Mouse (Mus musculus) hindbrain, embryonic 15.5 days (tissue): ENCODE data around the gene Srp72. TPM values are rescaled to one million over a fixed set of nuclear protein-coding genes. Genes with fewer than 3 reads are reported as not detected.
A peak's percentile ranks its signal among the peaks of the same experiment; 100 is the strongest.

Experiments
- ATAC-seq: fragments of 200-750 bp; cut with Nextera tagmentation; 2 replicates; pipeline ENCODE4 v1.8.0; 2017; ENCODE audit warnings: low read depth, moderate number of reproducible peaks, moderate TSS enrichment; ENCODE audit not compliant: low FRiP score
- H3K27ac ChIP-seq: fragments of 300-500 bp; sonication (generic); replicated peaks from 2 replicates; pipeline ENCODE4 v1.5.1; 2015; ENCODE audit warnings: mild to moderate bottlenecking, inconsistent platforms
- H3K27me3 ChIP-seq: fragments of 300-500 bp; sonication (generic); 2 replicates; pipeline ENCODE4 v1.6.1; 2015; ENCODE audit warnings: control low read depth, inconsistent platforms
- H3K36me3 ChIP-seq: fragments of 300-500 bp; sonication (generic); 2 replicates; pipeline ENCODE4 v1.6.1; 2015; ENCODE audit warnings: control low read depth, inconsistent platforms
- H3K4me1 ChIP-seq: fragments of 300-500 bp; sonication (generic); replicated peaks from 2 replicates; pipeline ENCODE4 v1.6.1; 2015; ENCODE audit warnings: control low read depth, inconsistent platforms
- H3K4me2 ChIP-seq: fragments of 300-500 bp; sonication (generic); 2 replicates; pipeline ENCODE4 v1.6.1; 2015; ENCODE audit warnings: moderate library complexity, mild to moderate bottlenecking, inconsistent platforms
- H3K4me3 ChIP-seq: fragments of 300-500 bp; sonication (generic); 2 replicates; pipeline ENCODE4 v1.5.1; 2015; ENCODE audit warnings: mild to moderate bottlenecking, inconsistent platforms
- H3K9ac ChIP-seq: fragments of 300-500 bp; sonication (generic); 2 replicates; pipeline ENCODE4 v1.6.1; 2015; ENCODE audit warnings: inconsistent platforms
- H3K9me3 ChIP-seq: fragments of 300-500 bp; sonication (generic); 2 replicates; pipeline ENCODE4 v1.6.1; 2016; ENCODE audit warnings: control low read depth, inconsistent platforms
- WGBS: fragments of 180-500 bp; shearing (Covaris S2); methylation state at CpG from one replicate; pipeline ENCODE4 v1.1.7; 2015; 5-methylcytosine and 5-hydroxymethylcytosine counted together
- polyA plus RNA-seq: library from polyadenylated mRNA; unstranded; fragments of >200 nt; fragmentation: Nextera tagmentation; extraction: Ambion mirVana; gene quantifications from 2 replicates; pipeline ENCODE4 v1.2.1, GENCODE M21; 2015

The Srp72 gene
- polyA plus RNA-seq, 1 experiment from 2014 or later, result 85.7 TPM

DNA sequence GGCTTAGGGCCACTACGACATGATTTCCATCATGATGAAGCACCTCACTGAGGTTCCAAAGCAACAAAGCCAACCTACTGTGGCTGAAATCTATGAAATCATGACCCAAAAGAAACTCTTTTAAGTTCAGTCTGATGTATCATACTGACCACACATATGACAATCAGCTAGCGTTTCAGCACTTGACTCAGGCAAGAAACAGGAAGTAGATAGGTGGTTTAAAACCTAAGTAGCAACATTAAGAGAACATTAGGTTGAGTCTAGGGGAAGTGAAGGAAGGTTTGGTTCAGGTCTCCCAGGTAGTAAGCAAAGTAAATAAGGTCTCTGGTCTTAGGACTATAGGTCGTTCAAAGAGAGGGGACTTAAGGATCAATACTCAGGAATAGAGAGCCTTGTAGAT is 995 bp upstream of the Srp72 start:
- Histone ChIP-seq H3K4me3 (peak overlapping the region; percentile 91), H3K9ac (peak overlapping the region; percentile 86; the same call in 1 of the 2 replicates), H3K9me3 (no peaks in the 10 kb centered on the region), H3K4me1 (peaks cover 22% of the 10 kb centered on the region), H3K36me3 (peaks cover 15% of the 10 kb centered on the region), H3K27ac (no peak overlapping the region), H3K4me2 (peak overlapping the region; percentile 78), H3K27me3 (no peaks in the 10 kb centered on the region)
- 73% methylated on average over 3 of the region's 3 CpGs for WGBS
- no peak for ATAC-seq

DNA sequence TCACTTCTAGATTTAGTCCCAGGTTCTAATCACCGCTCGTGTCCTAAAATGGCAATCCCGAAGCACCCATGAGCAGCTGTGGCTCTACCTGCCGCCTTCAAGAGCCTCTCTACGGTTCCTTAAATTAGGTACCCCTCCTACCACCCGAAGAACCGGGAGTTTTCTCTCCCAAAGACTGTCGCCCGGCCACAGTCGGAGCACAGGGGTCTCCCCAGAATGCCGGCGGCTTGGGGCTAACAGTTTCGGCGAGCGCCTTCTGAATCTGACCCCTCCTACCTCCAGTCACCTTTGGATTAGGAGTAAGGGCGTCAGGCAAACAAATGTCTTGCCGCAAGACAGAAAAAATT is 303 bp upstream of the Srp72 start:
- ATAC-seq, result no peak; the same call in 1 of the 2 replicates
- Histone ChIP-seq H3K36me3 (peaks cover 19% of the 10 kb centered on the region), H3K27ac (peak overlapping the region; percentile 90; the same call in 1 of the 2 replicates), H3K9ac (peak overlapping the region; percentile 86), H3K4me3 (peak overlapping the region; percentile 91), H3K4me2 (peak overlapping the region; percentile 78), H3K27me3 (no peaks in the 10 kb centered on the region), H3K9me3 (no peaks in the 10 kb centered on the region), H3K4me1 (peaks cover 22% of the 10 kb centered on the region)
- 4% methylated on average over 17 of the region's 17 CpGs for WGBS

DNA sequence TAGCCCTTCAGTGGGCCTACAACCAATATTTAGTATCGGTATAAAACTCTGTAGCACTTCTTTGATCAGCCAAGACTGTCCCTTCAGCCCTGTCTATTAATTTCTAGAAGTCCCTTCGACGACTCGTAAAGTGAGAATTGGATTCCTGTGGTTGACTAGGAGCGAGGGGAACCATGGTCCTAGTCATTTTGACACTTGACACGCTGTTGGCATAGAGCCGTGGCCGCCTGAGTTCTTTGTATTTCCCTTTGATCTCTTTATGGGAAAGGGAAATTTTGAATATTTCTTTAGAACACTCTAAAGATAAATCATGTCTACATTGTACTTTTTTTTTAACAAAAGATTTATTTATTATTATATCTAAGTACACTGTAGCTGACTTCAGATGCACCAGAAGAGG is 1.3 kb downstream of the Srp72 start:
- Histone ChIP-seq H3K4me3 (peak overlapping the region; percentile 91), H3K9ac (peak overlapping the region; percentile 86)
- 90% methylated on average over 8 of the region's 8 CpGs for WGBS

DNA sequence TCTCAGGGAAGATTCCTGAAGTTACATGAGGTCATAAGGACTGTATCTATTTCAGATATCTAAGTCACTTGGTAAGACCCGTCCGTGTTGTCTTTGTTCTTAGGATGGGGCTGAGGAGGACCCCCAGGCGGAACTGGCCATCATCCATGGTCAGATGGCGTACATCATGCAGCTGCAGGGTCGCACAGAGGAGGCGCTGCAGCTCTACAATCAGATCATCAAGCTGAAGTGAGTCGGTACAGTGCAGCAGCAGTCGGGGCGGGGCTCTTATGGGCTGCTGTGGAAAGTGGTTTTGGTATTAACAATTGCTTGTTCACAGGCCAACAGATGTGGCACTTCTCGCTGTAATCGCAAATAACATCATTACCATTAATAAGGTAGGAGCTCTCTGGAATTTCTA is 9.5 kb downstream of the Srp72 start:
- peaks cover 73% of the 10 kb centered on the region for H3K36me3 ChIP-seq
- ATAC-seq, result no peak
- no peak overlapping the region for H3K27ac ChIP-seq
- H3K9ac ChIP-seq, result no peak overlapping the region
- 92% methylated on average over 11 of the region's 11 CpGs for WGBS
- no peaks in the 10 kb centered on the region for H3K27me3 ChIP-seq
- no peak overlapping the region for H3K4me2 ChIP-seq
- no peaks in the 10 kb centered on the region for H3K4me1 ChIP-seq
- no peaks in the 10 kb centered on the region for H3K9me3 ChIP-seq
- H3K4me3 ChIP-seq, result no peak overlapping the region

More for the DNA sequence above, 1.3 kb downstream of the Srp72 start:
- Histone ChIP-seq H3K4me2 (peak overlapping the region; percentile 78), H3K27ac (no peak overlapping the region), H3K4me1 (peaks cover 22% of the 10 kb centered on the region), H3K36me3 (peaks cover 24% of the 10 kb centered on the region), H3K9me3 (no peaks in the 10 kb centered on the region), H3K27me3 (no peaks in the 10 kb centered on the region)
- no peak for ATAC-seq

DNA sequence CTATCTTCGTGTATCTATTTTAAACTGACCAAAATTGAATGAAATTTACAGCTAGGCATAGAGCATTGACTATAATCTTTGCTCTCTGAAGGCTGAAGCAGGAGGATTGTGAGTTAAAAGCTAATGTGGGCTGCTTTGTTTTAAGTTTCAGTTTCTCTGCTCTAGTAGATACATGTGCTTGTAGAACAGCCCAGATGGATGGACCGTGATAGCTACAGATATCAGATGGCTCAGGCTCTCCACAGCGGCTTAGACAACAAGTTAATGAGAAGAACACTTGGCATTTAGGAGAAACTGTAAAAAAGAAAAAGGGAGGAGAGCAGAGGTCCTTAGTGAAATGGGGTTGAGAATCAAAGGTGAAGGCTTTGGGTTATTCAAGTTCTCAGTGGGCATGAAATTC is 16.3 kb downstream of the Srp72 start:
- Histone ChIP-seq H3K9ac (no peak overlapping the region), H3K4me2 (no peak overlapping the region), H3K27me3 (no peaks in the 10 kb centered on the region), H3K27ac (no peak overlapping the region), H3K36me3 (peaks cover 77% of the 10 kb centered on the region), H3K4me3 (no peak overlapping the region), H3K9me3 (no peaks in the 10 kb centered on the region), H3K4me1 (no peaks in the 10 kb centered on the region)
- 96% methylated on average over 3 of the region's 3 CpGs for WGBS
- ATAC-seq, result no peak

DNA sequence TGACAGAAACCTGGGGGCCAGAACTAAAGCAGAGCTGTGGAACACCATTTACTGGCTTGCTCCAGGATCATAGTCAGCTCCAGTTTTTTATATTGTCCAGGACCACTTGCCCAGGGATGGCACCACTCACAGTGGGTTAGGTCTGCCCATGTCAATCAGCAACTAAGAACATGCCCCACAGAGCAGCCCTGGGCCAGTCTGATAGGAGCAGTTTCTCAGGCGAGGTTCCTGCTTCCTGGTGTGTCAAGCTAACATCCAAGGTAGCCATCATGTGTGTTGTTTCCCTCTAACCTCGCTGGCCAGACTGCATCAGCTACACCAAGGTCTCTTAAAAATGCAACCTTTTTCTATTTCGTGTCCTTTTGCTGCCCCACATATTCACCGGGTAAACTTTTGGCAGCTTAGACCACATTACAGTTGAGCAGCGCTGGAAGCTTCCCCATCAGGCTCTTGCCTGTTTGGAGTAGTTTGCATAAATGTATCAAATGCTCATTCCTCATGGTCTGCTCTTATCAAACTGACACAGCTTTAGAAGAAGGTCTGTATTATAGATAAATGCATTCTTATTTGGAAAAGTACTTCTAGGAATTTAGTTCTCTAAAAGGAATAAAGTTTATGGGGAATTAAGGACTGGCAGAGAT is 18.8 kb downstream of the Srp72 start:
- H3K9ac ChIP-seq, result no peak overlapping the region
- no peaks in the 10 kb centered on the region for H3K4me1 ChIP-seq
- ATAC-seq, result no peak
- H3K9me3 ChIP-seq, result no peaks in the 10 kb centered on the region
- H3K4me3 ChIP-seq, result no peak overlapping the region
- no peaks in the 10 kb centered on the region for H3K27me3 ChIP-seq
- peaks cover 84% of the 10 kb centered on the region for H3K36me3 ChIP-seq
- 93% methylated on average over 5 of the region's 5 CpGs for WGBS
- no peak overlapping the region for H3K27ac ChIP-seq
- no peak overlapping the region for H3K4me2 ChIP-seq

DNA sequence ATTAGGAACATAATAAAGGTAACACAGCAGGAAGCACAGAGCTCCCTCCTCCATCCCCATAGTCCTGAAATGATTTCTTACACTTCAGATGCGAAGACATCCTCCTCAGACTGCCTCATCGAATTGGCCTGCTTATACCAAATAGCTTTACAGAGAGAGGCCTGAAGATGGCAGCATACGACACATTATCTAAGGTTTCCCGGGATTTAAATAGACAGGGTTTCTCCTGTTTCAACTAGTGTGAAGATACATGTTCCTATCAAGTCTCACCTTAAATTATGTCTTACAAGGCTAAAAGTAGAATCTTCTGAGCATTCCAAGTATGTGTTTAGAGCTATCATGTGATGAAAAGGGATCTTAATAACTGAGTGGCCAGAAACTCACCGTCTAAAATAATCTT is 23.9 kb downstream of the Srp72 start:
- H3K9me3 ChIP-seq, result no peaks in the 10 kb centered on the region
- no peaks in the 10 kb centered on the region for H3K27me3 ChIP-seq
- no peak overlapping the region for H3K9ac ChIP-seq
- peaks cover 63% of the 10 kb centered on the region for H3K36me3 ChIP-seq
- ATAC-seq, result 0 out of 2 replicates have a peak, but pooled peaks have one; percentile 59
- no peaks in the 10 kb centered on the region for H3K4me1 ChIP-seq
- no peak overlapping the region for H3K27ac ChIP-seq
- no peak overlapping the region for H3K4me3 ChIP-seq
- WGBS, result 54% methylated on average over 5 of the region's 5 CpGs
- H3K4me2 ChIP-seq, result no peak overlapping the region

DNA sequence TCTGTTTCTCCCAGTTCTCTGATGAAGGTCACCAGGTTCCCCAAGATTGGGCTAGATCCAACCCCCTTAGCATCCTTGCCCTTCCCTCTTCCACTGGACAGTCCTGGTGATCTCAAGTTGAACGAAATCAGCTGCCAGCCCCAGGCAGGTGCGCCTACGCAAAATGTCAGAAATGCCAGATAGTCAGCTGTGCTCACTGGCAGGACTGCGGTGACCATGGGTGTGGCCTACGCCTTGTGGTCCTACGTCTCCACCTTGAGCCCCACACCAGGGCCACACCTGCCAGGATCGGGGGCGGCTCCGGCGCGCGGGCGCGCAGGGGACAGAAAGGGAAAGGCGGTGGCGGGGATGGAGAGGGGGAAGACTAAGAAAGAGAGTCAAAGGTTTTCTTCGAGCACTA is 26.7 kb downstream of the Srp72 start:
- no peak for ATAC-seq
- Histone ChIP-seq H3K4me1 (no peaks in the 10 kb centered on the region), H3K36me3 (peaks cover 38% of the 10 kb centered on the region), H3K4me2 (no peak overlapping the region), H3K9me3 (no peaks in the 10 kb centered on the region), H3K9ac (no peak overlapping the region), H3K27me3 (no peaks in the 10 kb centered on the region), H3K27ac (no peak overlapping the region), H3K4me3 (no peak overlapping the region)
- 94% methylated on average over 17 of the region's 17 CpGs for WGBS

DNA sequence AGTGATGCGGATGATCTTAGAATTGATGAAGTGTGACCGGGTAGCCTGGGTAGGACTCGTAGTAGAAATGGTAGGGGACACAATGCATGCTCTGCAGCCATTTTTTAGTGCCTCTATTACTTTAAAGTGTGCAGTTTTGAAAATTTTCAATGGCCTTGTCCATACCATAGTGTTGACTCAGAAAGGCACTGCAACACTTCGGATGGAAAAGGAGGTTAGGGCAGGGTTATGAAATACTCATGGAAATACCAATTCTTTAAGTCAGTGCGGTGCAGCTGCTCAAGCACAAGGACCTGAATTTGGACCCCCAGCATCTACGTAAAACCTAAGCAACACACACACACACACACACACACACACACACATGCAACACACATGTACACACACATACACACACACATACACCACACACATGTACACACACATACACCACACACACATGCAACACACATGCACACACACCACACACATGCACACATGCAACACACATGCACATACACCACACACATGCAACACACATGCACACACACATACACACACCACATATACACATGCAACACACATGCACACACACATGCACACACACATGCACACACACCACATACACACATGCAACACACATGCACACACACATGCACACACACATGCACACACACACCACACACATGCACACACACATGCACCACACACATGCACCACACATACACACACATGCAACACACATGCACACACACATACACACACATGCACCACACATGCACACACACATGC is 29.8 kb downstream of the Srp72 start, which contains the start of gene Arl9:
Gene Arl9, plus strand, starts transcription at position 5 of the 771 bp plus-strand sequence.
- no peak within 1 kb of the TSS for H3K4me2 ChIP-seq
- H3K36me3 ChIP-seq, result peaks cover 12% of the 10 kb centered on the region
- no peak for ATAC-seq
- no peak within 1 kb of the TSS for H3K27ac ChIP-seq
- H3K27me3 ChIP-seq, result no peaks in the 10 kb centered on the region
- H3K9ac ChIP-seq, result no peak within 1 kb of the TSS
- WGBS, result 94% methylated on average over 6 of the region's 6 CpGs
- no peaks in the 10 kb centered on the region for H3K4me1 ChIP-seq
- no peak within 1 kb of the TSS for H3K4me3 ChIP-seq
- H3K9me3 ChIP-seq, result no peaks in the 10 kb centered on the region

DNA sequence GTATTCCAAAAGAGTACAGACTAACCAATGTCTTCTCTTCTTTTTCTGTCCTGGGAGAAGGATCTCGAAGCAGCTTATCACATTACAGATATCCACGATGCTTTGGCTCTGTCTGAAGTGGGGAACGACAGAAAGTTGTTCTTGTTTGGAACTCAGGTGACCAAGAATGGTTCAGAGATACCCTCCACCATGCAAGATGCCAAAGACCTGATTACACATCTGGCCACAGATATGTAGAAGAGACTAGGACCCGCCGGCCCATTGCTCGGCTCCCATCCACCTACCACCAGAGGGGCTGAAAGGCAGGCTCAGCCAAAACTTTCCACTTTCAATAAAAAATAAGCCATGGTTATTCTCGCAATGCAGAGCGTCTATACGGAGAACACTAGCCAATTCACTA is 35.9 kb downstream of the Srp72 start:
- H3K4me2 ChIP-seq, result no peak overlapping the region
- H3K4me3 ChIP-seq, result no peak overlapping the region
- WGBS, result 91% methylated on average over 9 of the region's 9 CpGs
- no peaks in the 10 kb centered on the region for H3K36me3 ChIP-seq
- no peak for ATAC-seq
- H3K9ac ChIP-seq, result no peak overlapping the region
- no peaks in the 10 kb centered on the region for H3K9me3 ChIP-seq
- H3K27ac ChIP-seq, result no peak overlapping the region
- no peaks in the 10 kb centered on the region for H3K27me3 ChIP-seq
- H3K4me1 ChIP-seq, result no peaks in the 10 kb centered on the region

DNA sequence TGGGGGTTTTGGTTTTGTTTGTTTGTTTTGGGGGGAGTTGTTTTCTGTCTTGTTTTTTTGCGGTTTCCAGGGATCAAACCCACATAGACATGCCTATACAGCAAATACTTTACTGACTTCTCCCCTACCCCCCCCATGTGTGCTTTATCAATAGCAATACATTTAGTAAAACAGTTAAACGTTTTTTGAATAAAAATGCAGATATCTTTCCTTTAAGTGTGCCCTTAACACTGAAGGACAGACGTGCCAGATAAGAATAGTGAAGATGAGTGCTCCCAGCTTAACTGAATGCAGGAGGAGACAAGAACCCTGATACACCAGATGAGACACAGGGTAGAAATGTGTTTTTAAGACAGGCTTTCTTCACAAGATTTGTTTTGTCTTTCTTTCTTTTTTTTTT is 36.6 kb downstream of the Srp72 start:
- no peak overlapping the region for H3K4me3 ChIP-seq
- H3K9ac ChIP-seq, result no peak overlapping the region
- no peaks in the 10 kb centered on the region for H3K9me3 ChIP-seq
- no peaks in the 10 kb centered on the region for H3K36me3 ChIP-seq
- H3K4me2 ChIP-seq, result no peak overlapping the region
- 71% methylated on average over 3 of the region's 3 CpGs for WGBS
- H3K27me3 ChIP-seq, result no peaks in the 10 kb centered on the region
- ATAC-seq, result no peak
- no peak overlapping the region for H3K27ac ChIP-seq
- no peaks in the 10 kb centered on the region for H3K4me1 ChIP-seq

DNA sequence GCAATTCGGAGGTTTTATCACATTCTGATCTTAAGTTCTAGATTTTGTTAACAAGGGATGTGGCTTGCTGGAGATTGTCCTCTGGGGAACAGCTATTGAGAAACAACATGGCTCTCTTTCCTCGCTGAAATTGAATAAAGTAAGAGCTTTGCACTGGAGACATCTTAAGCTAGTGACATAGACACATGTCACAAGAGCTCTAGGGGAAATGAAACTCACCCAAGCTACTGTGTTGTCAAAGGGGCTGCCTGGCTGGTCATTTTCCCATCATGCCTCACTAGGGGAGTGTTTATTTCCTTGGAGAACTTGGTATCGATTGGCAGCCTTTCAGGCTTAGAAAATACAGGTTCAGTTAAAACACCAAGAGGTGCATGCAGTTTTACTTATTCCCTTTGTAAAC is 38.7 kb downstream of the Srp72 start:
- H3K4me3 ChIP-seq, result no peak overlapping the region
- 83% methylated on average over 3 of the region's 3 CpGs for WGBS

More for the DNA sequence above, 38.7 kb downstream of the Srp72 start:
- H3K4me1 ChIP-seq, result 0 out of 2 replicates have a peak, but pooled peaks cover 3% of the 10 kb centered on the region
- 0 out of 2 replicates have a peak, but pooled peaks cover 3% of the 10 kb centered on the region for H3K27me3 ChIP-seq
- no peak overlapping the region for H3K4me2 ChIP-seq
- no peak for ATAC-seq
- H3K9ac ChIP-seq, result no peak overlapping the region
- H3K27ac ChIP-seq, result no peak overlapping the region
- H3K36me3 ChIP-seq, result no peaks in the 10 kb centered on the region
- H3K9me3 ChIP-seq, result no peaks in the 10 kb centered on the region
